1 mouse cellular context compared by ENCODE assay signal in the genomic region with DNA sequence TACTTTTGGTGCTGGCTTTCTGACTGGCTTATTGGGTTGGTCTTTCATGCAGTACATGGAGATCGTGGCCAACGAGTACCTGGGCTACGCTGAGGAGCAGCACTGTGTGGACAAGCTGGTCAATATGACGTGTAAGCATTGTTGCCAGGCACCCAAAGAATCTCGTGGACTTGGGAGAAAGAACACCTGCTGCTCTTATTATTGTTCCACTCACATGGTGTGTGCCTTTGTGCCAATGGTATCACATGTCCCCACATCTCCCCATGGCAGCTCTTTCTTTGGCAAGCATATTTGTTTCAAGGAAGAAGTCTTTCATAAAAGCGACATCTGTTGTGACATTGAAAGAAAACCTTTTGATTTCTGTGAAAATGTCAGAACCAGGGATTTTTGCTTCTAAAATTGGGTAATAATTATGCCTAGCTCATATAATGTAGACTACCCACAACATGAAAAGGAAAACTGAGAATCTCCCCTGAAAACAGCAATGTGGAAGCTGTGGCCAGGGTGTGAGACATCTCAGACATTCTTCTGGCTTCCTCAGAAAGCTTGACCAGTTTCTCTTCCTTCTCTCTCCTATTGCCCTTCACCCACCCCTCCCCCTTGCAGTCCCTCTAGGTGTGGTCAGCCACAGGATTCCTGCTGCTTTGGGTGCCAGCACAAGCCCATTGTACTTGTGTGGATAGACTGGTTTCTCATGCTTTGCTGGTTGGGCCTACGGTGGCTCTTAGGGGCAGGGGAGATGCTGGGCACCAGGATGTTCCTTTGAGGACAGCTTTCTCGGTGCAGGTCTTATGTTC.
TF ChIP-seq lines count a peak whose summit lies in the region.

No protein-coding gene starts in this region.

TF ChIP-seq in CH12.LX, 34 proteins besides CTCF, POLR2A, EP300 and RAD21 (continued from another document):
- no peak for TF ChIP-seq GABPA (IDR thresholded peaks at IDR 0.05; ENCODE audit: insufficient replicate concordance, low read depth, low read length)
- no peak for TF ChIP-seq JUND (conservative IDR thresholded peaks at IDR 0.05; ENCODE audit: low read depth, low read length)
- TF ChIP-seq E2F4 (IDR thresholded peaks at IDR 0.05; ENCODE audit: insufficient replicate concordance, low read depth, low read length): no peak
- TF ChIP-seq KAT2A (IDR thresholded peaks at IDR 0.05; ENCODE audit: insufficient replicate concordance, low read length): no peak
- TF ChIP-seq SIN3A (IDR thresholded peaks at IDR 0.05; ENCODE audit: low read length): peak; percentile 35; the same call in 1 of the 2 replicates
- TF ChIP-seq NRF1 (IDR thresholded peaks at IDR 0.05; ENCODE audit: low read depth, low read length): no peak
- TF ChIP-seq MYC (IDR thresholded peaks at IDR 0.05; ENCODE audit: low read depth, low read length): no peak
- TF ChIP-seq ZC3H11A (IDR thresholded peaks at IDR 0.05; ENCODE audit: low read depth, low read length): no peak
